Mouse (Mus musculus) neural tube, embryonic 15.5 days (tissue): ENCODE results near the gene Trp53tg5. TPM values are rescaled to one million over a fixed set of nuclear protein-coding genes. Genes with fewer than 3 reads are reported as not detected.

Source experiments
- ATAC-seq: fragments of 200-750 bp; cut with Nextera tagmentation; 2 replicates; pipeline ENCODE4 v1.8.0; 2017; ENCODE audit warnings: mild to moderate bottlenecking, moderate TSS enrichment, moderate library complexity; ENCODE audit not compliant: low FRiP score
- H3K27ac ChIP-seq: fragments of 300-500 bp; sonication (generic); replicated peaks from 2 replicates; pipeline ENCODE4 v1.5.1; 2015; ENCODE audit warnings: mild to moderate bottlenecking, inconsistent platforms
- H3K27me3 ChIP-seq: fragments of 300-500 bp; sonication (generic); replicated peaks from 2 replicates; pipeline ENCODE4 v1.6.1; 2015; ENCODE audit warnings: inconsistent platforms
- H3K36me3 ChIP-seq: fragments of 300-500 bp; sonication (generic); 2 replicates; pipeline ENCODE4 v1.6.1; 2015; ENCODE audit warnings: inconsistent platforms
- H3K4me1 ChIP-seq: fragments of 300-500 bp; sonication (generic); 2 replicates; pipeline ENCODE4 v1.6.1; 2015; ENCODE audit warnings: inconsistent platforms
- H3K4me2 ChIP-seq: fragments of 300-500 bp; sonication (generic); 2 replicates; pipeline ENCODE4 v1.6.1; 2015; ENCODE audit warnings: inconsistent platforms, mild to moderate bottlenecking, moderate library complexity
- H3K4me3 ChIP-seq: fragments of 300-500 bp; sonication (generic); replicated peaks from 2 replicates; pipeline ENCODE4 v1.5.1; 2015; ENCODE audit warnings: mild to moderate bottlenecking, inconsistent platforms
- H3K9ac ChIP-seq: fragments of 300-500 bp; sonication (generic); replicated peaks from 2 replicates; pipeline ENCODE4 v1.6.1; 2015; ENCODE audit warnings: mild to moderate bottlenecking, inconsistent platforms
- H3K9me3 ChIP-seq: fragments of 300-500 bp; sonication (generic); replicated peaks from 2 replicates; pipeline ENCODE4 v1.6.1; 2016; ENCODE audit warnings: inconsistent platforms
- WGBS: fragments of 180-500 bp; shearing (Covaris S2); methylation state at CpG from one replicate; pipeline ENCODE4 v1.1.7; 2015; ENCODE audit warnings: mixed read lengths; 5-methylcytosine and 5-hydroxymethylcytosine counted together
- polyA plus RNA-seq: library from polyadenylated mRNA; unstranded; fragments of >200 nt; fragmentation: Nextera tagmentation; extraction: Ambion mirVana; gene quantifications from 2 replicates; pipeline ENCODE4 v1.2.1, GENCODE M21; 2015

Trp53tg5 gene
- polyA plus RNA-seq, 1 experiment from 2014 or later: not detected

DNA sequence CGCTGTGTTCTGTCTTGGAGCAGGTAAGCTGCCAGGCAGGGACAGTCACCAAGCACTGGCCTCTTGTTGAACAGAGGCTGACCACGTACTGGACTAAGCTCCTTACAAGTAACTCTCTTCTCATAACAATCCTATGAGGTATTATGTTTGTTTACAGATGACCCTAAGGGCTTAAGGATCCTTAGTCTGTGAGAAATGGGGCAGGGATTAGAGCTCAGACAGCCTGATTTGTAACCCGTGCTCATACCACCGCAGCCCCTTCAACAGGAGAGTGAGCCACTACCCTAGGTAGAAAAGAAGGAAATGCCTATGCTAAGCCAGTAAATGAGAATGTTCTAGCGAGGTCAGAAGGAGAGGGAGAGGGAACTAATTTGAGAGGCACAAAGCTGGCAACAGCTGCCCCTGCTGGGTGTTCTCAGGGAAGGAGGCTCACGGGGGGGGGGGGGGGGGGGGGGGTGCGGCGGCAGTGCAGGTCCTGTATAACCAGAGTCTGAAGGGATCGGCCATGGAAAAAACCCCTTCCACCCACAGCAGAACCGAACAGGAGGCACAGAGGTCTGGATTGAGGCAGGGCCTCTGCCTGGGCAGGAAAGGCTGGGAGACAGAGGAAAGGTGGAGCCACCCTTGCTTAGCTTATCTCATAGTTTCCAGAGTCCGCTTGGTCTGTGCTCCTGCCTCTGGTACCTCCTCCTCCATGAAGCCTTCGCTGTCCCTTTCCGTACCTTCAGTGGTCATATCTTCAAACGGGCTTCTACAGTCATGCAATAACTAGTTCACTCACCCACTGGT, 38.8 kb upstream of the Trp53tg5 start:
- WGBS: 72% methylated on average over 14 of the region's 14 CpGs
- Histone ChIP-seq H3K9ac (no peak overlapping the region), H3K36me3 (0 out of 2 replicates have a peak, but pooled peaks cover 2% of the 10 kb centered on the region), H3K27me3 (no peaks in the 10 kb centered on the region), H3K4me1 (no peaks in the 10 kb centered on the region), H3K27ac (no peak overlapping the region), H3K4me3 (no peak overlapping the region), H3K4me2 (no peak overlapping the region), H3K9me3 (no peaks in the 10 kb centered on the region)
- no peak for ATAC-seq

DNA sequence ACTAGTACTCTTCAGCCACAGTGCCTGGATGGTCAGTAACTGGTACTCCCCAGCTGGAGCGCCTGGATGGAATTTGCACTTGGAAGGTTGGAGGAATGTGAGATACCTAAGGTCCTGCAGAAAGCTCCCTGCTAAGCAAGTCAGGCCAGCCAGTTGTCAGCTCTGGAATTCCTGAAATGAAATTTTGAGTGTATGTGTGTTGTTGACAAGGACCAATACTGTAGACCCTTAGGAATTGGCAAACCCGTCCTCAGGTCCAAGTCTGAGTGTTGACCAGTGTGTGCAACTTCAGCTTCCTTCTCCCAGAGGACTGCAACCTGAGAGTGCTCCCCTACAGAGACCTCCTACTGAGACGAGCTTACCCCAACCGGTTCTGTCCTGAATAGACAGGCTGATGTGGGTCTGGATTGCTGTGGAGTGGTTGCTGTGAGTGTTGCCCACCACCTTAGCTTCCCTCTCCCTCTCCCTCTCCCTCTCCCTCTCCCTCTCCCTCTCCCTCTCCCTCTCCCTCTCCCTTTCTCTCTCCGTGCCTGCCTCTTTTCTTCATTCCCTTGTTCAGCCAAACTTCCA, 37.2 kb upstream of the Trp53tg5 start:
- no peak overlapping the region for H3K9ac ChIP-seq
- no peak overlapping the region for H3K27ac ChIP-seq
- no peak overlapping the region for H3K4me2 ChIP-seq
- no peak overlapping the region for H3K4me3 ChIP-seq
- whole genome bisulfite sequencing: 57% methylated on average over 4 of the region's 5 CpGs
- H3K36me3 ChIP-seq: peaks cover 16% of the 10 kb centered on the region; the same call in 1 of the 2 replicates
- no peak for ATAC-seq
- no peaks in the 10 kb centered on the region for H3K4me1 ChIP-seq
- H3K9me3 ChIP-seq: no peaks in the 10 kb centered on the region
- H3K27me3 ChIP-seq: no peaks in the 10 kb centered on the region

DNA sequence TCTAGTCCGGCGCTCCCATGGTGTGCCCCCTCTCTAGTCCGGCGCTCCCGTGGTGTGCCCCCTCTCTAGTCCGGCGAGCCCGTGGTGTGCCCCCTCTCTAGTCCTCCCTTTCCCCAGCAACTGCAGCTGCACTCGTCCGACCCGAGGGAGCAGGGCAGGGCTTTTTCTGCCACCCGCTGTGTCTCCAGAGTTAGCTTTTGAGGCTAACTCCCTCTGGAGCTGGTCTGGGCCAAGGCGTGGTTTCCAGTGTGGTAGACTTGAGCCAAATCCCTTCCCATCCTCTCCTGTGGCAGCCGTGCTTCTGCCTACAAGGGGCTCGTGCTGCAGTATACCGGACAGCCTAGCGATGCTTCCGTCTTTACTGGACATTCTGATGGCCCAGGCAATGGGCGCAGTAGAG, 34.3 kb upstream of the Trp53tg5 start:
- 85% methylated on average over 19 of the region's 19 CpGs for WGBS
- peaks cover 45% of the 10 kb centered on the region for H3K36me3 ChIP-seq
- H3K27ac ChIP-seq: no peak overlapping the region
- no peak overlapping the region for H3K4me2 ChIP-seq
- H3K9ac ChIP-seq: no peak overlapping the region
- no peak overlapping the region for H3K4me3 ChIP-seq
- no peak for ATAC-seq
- H3K9me3 ChIP-seq: peaks cover 11% of the 10 kb centered on the region; the same call in 1 of the 2 replicates
- no peaks in the 10 kb centered on the region for H3K27me3 ChIP-seq
- no peaks in the 10 kb centered on the region for H3K4me1 ChIP-seq

DNA sequence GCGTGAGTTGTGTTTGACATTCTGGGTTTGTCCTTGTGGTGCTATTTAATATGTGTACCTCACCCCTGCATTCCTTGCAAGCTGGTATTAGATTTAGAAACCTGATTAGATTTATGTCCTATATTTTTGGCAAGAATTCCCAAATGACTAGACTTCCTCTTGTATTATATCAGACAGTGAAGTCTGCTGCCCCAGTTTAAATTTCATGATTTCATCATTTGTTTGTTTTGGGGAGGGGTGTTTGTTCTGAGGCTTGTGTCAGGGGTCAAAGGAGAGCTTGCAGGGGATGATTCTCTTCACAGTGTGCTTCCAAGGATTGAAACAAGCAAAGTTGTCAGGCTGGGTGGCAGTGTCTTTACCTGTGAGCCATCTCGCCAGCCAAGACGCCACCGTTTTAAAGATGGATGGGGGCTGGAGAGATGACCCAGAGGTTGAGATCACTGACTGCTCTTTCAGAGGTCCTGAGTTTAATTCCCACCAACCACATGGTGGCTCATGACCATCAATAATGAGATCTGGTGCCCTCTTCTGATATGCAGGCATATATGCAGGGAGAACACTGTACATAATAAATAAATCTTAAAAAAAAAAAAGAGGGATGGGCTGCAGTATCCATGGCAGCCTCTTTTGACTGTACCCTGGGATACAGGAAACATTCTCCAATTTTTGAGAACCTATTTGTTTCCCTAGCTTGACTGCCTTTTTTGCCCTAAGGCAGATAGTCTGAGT, 32.3 kb upstream of the Trp53tg5 start:
- peaks cover 11% of the 10 kb centered on the region; the same call in 1 of the 2 replicates for H3K9me3 ChIP-seq
- no peak overlapping the region for H3K9ac ChIP-seq
- H3K4me1 ChIP-seq: no peaks in the 10 kb centered on the region
- H3K27me3 ChIP-seq: no peaks in the 10 kb centered on the region
- H3K36me3 ChIP-seq: peaks cover 62% of the 10 kb centered on the region
- no peak overlapping the region for H3K4me3 ChIP-seq
- ATAC-seq: no peak
- WGBS: 92% methylated on average over 4 of the region's 4 CpGs
- no peak overlapping the region for H3K4me2 ChIP-seq
- no peak overlapping the region for H3K27ac ChIP-seq

DNA sequence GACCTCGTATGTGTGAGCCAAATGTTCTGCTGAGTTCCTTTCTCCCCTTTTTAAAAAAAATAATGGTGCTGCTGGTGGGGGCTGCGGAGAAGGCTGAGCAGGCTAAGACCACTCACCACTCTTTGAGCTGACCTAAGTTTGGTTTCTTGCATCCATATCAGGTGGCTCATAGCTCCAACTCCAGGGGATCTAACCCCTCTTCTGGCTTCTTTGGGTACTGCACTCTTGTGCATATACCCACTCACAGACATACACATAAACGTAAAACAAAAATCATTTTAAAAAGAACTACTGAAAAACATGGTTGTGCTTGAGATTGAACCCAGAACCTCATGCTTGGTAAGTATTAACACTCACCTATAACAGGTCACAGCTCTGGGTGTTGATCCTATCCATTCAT, 31.4 kb upstream of the Trp53tg5 start:
- H3K4me1 ChIP-seq: 0 out of 2 replicates have a peak, but pooled peaks cover 4% of the 10 kb centered on the region
- H3K27ac ChIP-seq: no peak overlapping the region
- H3K36me3 ChIP-seq: peaks cover 70% of the 10 kb centered on the region
- WGBS: 96% methylated on average over 3 of the region's 3 CpGs
- no peak overlapping the region for H3K4me2 ChIP-seq
- no peak for ATAC-seq
- no peak overlapping the region for H3K4me3 ChIP-seq
- no peaks in the 10 kb centered on the region for H3K27me3 ChIP-seq
- peaks cover 11% of the 10 kb centered on the region; the same call in 1 of the 2 replicates for H3K9me3 ChIP-seq
- H3K9ac ChIP-seq: no peak overlapping the region

DNA sequence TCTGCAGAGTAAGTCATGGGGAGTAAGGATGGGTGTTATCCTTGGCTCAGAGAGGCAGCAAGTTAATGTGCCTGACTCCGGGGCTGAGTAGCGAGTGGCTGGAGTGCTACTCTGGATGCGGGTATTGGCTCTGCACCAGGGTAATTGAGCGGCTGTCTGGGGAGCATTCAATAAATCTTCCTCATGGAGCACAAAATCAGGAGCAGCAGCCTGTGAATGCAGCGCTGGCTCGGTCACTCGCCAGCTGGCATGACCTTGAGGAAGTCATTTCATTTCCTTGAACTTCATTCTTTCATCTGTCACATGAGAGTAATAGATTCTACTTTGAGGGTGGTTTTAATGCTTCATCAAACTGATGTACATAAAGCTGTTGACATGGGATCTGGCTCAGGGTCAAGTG, 27.0 kb upstream of the Trp53tg5 start:
- Histone ChIP-seq H3K36me3 (peaks cover 53% of the 10 kb centered on the region), H3K27ac (no peak overlapping the region), H3K4me3 (no peak overlapping the region), H3K27me3 (no peaks in the 10 kb centered on the region), H3K4me2 (no peak overlapping the region), H3K4me1 (peaks cover 29% of the 10 kb centered on the region), H3K9ac (no peak overlapping the region), H3K9me3 (peaks cover 11% of the 10 kb centered on the region; the same call in 1 of the 2 replicates)
- WGBS: 52% methylated on average over 7 of the region's 7 CpGs
- ATAC-seq: peak; percentile 22; the same call in 1 of the 2 replicates

DNA sequence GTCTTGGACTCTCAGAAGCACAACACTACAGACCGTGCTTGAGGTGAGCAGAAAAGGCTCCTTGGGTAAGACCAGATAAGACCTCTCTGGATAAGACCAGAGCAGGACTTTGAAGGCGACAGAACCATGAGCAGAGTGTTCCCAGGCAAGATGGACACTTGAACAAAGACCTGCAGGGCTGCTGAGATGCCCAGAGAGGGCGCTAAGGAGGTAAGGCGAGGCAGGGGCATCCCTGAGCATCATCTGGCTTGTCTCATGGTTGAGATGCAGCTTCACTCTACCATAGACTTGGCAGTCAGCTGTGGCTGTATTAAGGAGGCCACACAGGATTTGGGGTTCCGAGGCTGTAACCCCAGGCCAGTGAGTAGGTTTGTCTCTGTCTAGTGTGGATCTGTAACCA, 25.8 kb upstream of the Trp53tg5 start:
- WGBS: 82% methylated on average over 5 of the region's 5 CpGs
- Histone ChIP-seq H3K27me3 (no peaks in the 10 kb centered on the region), H3K4me2 (no peak overlapping the region), H3K9me3 (peaks cover 3% of the 10 kb centered on the region; the same call in 1 of the 2 replicates), H3K9ac (no peak overlapping the region), H3K4me1 (peaks cover 29% of the 10 kb centered on the region), H3K27ac (no peak overlapping the region), H3K4me3 (no peak overlapping the region), H3K36me3 (peaks cover 41% of the 10 kb centered on the region)
- no peak for ATAC-seq

DNA sequence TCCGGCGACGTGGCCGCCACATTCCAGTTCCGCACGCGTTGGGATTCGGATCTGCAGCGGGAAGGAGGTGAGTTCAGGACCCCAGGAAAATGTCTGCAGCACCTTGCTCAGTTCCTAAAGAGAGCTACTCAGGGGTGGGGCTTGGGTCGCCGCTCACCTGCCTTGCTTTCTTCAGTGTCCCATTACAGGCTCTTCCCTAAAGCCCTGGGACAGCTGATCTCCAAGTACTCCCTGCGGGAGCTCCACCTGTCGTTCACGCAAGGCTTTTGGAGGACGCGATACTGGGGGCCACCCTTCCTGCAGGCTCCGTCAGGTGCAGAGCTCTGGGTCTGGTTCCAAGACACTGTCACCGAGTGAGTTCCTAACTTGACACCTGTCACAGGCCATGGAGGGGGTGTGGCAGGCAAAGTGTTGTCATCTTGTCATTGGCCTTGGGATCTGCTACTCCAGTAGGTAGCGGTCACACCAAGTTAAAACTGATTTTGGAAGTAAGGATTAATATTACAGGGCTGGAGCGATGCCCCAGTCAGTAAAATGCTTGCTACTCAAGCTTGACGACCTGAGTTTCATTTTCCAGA, 24.3 kb upstream of the Trp53tg5 start:
- peak overlapping the region; percentile 74 for H3K9ac ChIP-seq
- H3K27ac ChIP-seq: peak overlapping the region; percentile 89
- H3K27me3 ChIP-seq: no peaks in the 10 kb centered on the region
- H3K4me1 ChIP-seq: peaks cover 29% of the 10 kb centered on the region
- peaks cover 26% of the 10 kb centered on the region for H3K36me3 ChIP-seq
- H3K9me3 ChIP-seq: no peaks in the 10 kb centered on the region
- 6% methylated on average over 21 of the region's 21 CpGs for WGBS
- peak overlapping the region; percentile 92 for H3K4me2 ChIP-seq
- ATAC-seq: peak; percentile 19; the same call in 1 of the 2 replicates
- H3K4me3 ChIP-seq: peak overlapping the region; percentile 89

DNA sequence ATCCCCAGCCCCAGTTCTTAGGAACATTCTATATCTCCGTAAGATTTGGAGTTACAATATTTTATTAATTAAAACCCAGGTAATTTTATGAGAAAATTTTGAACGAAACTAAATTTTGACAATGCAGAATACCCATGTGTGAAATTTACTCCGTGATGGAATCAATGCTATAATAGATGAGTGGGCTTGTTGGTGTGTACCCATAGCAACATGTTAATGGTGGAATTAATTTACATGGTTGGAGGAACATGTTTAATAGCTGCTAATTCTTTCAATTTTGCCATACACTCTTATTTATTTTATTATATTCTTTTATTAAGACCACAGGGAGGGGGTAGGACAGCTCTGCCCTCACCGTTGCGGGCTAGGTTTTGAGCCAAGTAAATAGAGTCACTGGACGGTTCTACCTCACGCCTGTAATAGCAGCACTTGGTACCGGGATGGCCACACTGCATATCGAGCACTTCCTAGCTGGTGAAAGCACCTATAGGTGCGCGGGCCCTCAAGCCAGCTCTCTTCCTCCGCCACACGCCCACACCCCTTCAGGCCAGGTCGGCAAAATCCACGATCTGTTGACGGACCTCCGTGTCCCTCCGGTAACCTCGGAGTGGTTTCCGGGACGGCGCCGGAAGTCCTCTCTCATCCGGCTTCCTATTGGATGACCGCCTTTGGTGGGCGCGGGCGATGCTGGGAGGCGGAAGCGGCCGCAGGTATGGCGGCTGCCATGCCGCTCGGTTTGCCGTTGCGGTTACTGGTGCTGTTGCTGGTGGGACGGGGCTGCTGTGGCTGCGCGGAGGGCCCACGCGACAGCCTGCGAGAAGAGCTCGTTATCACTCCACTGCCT, 23.5 kb upstream of the Trp53tg5 start, which contains the start of gene Pigt:
Gene Pigt (plus strand): TSS at position 674 of the 844 bp plus-strand sequence.
- WGBS: 4% methylated on average over 43 of the region's 43 CpGs
- H3K9me3 ChIP-seq: no peaks in the 10 kb centered on the region

DNA sequence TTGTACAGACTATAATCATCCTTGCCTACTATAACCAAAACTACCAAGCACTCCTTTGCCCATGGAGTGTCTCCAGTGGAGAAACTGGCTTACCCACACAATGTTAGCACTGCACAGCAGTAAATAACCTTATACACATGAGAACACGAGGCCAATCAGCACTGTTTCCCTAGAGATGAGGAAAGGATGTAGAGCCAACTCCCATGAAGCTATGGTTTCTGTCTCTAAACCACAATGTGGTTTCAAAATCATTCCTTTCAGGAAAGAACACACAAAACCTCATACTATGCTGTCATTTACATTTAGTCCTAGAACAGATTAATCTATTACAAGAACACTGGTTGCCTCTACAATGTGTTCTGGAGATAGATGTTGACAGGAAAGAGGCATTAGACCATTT, 22.8 kb upstream of the Trp53tg5 start:
- H3K27me3 ChIP-seq: no peaks in the 10 kb centered on the region
- WGBS: 65% methylated on average over 1 of the region's 1 CpGs
- H3K4me2 ChIP-seq: peak overlapping the region; percentile 92
- H3K4me3 ChIP-seq: no peak overlapping the region
- no peak overlapping the region for H3K9ac ChIP-seq
- peaks cover 16% of the 10 kb centered on the region for H3K36me3 ChIP-seq
- ATAC-seq: no peak
- H3K4me1 ChIP-seq: peaks cover 29% of the 10 kb centered on the region
- H3K9me3 ChIP-seq: no peaks in the 10 kb centered on the region
- no peak overlapping the region for H3K27ac ChIP-seq

More for the DNA sequence above, 23.5 kb upstream of the Trp53tg5 start, which contains the start of gene Pigt:
- H3K27me3 ChIP-seq: no peaks in the 10 kb centered on the region
- H3K27ac ChIP-seq: peak within 1 kb of the TSS; percentile 89
- H3K4me1 ChIP-seq: peaks cover 29% of the 10 kb centered on the region
- peak within 1 kb of the TSS; percentile 89 for H3K4me3 ChIP-seq
- H3K36me3 ChIP-seq: peaks cover 19% of the 10 kb centered on the region
- peak within 1 kb of the TSS; percentile 74 for H3K9ac ChIP-seq
- H3K4me2 ChIP-seq: peak within 1 kb of the TSS; percentile 92
- peak; percentile 91 for ATAC-seq
